Mouse (Mus musculus): ENCODE results near the gene Prkg2. TPM values are rescaled to one million over a fixed set of nuclear protein-coding genes. Genes with fewer than 3 reads are reported as not detected.

Prkg2 gene
- polyA plus RNA-seq, 1 experiment = 11.3 TPM

GRCm38 (mm10) chr5:98951566-98951965, 85.6 kb downstream of the Prkg2 start:
- no peak for TF ChIP-seq CTCF (IDR thresholded peaks at IDR 0.05; ENCODE audit: borderline replicate concordance, insufficient read depth, low read length)
- no peak for TF ChIP-seq POLR2A (IDR thresholded peaks at IDR 0.05; ENCODE audit: low read depth, low read length)
- Histone ChIP-seq H3K27ac (ENCODE audit: insufficient read depth, low read length) (peak overlapping the region; percentile 78), H3K4me3 (ENCODE audit: insufficient read depth, low read length) (no peak overlapping the region), H3K4me1 (ENCODE audit: control insufficient read depth, insufficient read depth, low read length) (peaks cover 5% of the 10 kb centered on the region)

GRCm38 (mm10) chr5:98950495-98951092, 86.6 kb downstream of the Prkg2 start:
- no peak overlapping the region for H3K4me3 ChIP-seq (ENCODE audit: insufficient read depth, low read length)
- peak overlapping the region; percentile 78 for H3K27ac ChIP-seq (ENCODE audit: insufficient read depth, low read length)
- TF ChIP-seq POLR2A (IDR thresholded peaks at IDR 0.05; ENCODE audit: low read depth, low read length) (no peak), CTCF (IDR thresholded peaks at IDR 0.05; ENCODE audit: borderline replicate concordance, insufficient read depth, low read length) (no peak)
- H3K4me1 ChIP-seq (ENCODE audit: control insufficient read depth, insufficient read depth, low read length) = peaks cover 5% of the 10 kb centered on the region

- Histone ChIP-seq H3K4me3 (ENCODE audit: insufficient read depth, low read length) (no peak overlapping the region), H3K27ac (ENCODE audit: insufficient read depth, low read length) (peak overlapping the region; percentile 70), H3K4me1 (ENCODE audit: control insufficient read depth, insufficient read depth, low read length) (peaks cover 5% of the 10 kb centered on the region)
- TF ChIP-seq POLR2A (IDR thresholded peaks at IDR 0.05; ENCODE audit: low read depth, low read length) (no peak), CTCF (IDR thresholded peaks at IDR 0.05; ENCODE audit: borderline replicate concordance, insufficient read depth, low read length) (no peak)
Measured at GRCm38 (mm10) chr5:98949784-98950183, 87.4 kb downstream of the Prkg2 start.

- Histone ChIP-seq H3K4me1 (ENCODE audit: control insufficient read depth, insufficient read depth, low read length) (peaks cover 7% of the 10 kb centered on the region), H3K27ac (ENCODE audit: insufficient read depth, low read length) (peak overlapping the region; percentile 70), H3K4me3 (ENCODE audit: insufficient read depth, low read length) (no peak overlapping the region)
- TF ChIP-seq POLR2A (IDR thresholded peaks at IDR 0.05; ENCODE audit: low read depth, low read length) (no peak), CTCF (IDR thresholded peaks at IDR 0.05; ENCODE audit: borderline replicate concordance, insufficient read depth, low read length) (no peak)
Measured at GRCm38 (mm10) chr5:98946656-98947055, 90.5 kb downstream of the Prkg2 start.

DNA sequence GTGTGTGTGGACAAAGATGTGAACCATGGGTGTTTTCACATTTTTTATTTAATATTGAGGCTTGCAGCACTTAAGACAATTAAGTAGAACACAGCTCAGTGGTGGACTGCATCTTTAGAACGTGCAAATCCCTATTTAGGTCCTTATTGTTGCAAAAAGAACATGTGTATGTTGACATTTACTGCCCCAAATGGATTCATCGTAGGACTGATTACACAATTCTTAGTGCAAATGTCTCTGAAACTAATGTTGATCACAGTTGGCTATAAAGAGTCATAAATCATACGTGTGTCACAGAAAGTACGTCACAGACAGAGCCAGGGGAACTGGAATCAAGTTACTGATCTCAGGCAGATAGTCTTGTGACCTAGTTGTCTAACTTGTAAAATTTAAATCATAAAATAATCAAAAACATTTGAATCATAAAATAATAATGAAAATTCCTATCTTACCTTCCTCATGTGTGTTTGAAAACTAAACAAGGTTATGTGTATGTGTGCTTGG, 91.0 kb downstream of the Prkg2 start:
- no peak overlapping the region for H3K4me3 ChIP-seq (ENCODE audit: insufficient read depth, low read length)
- H3K4me1 ChIP-seq (ENCODE audit: control insufficient read depth, insufficient read depth, low read length) = peaks cover 7% of the 10 kb centered on the region
- peak overlapping the region; percentile 32 for H3K27ac ChIP-seq (ENCODE audit: insufficient read depth, low read length)
- TF ChIP-seq POLR2A (IDR thresholded peaks at IDR 0.05; ENCODE audit: low read depth, low read length) (no peak), CTCF (IDR thresholded peaks at IDR 0.05; ENCODE audit: borderline replicate concordance, insufficient read depth, low read length) (no peak)

- Histone ChIP-seq H3K27ac (ENCODE audit: insufficient read depth, low read length) (peak overlapping the region; percentile 85), H3K4me3 (ENCODE audit: insufficient read depth, low read length) (no peak overlapping the region), H3K4me1 (ENCODE audit: control insufficient read depth, insufficient read depth, low read length) (peaks cover 10% of the 10 kb centered on the region)
- TF ChIP-seq POLR2A (IDR thresholded peaks at IDR 0.05; ENCODE audit: low read depth, low read length) (no peak), CTCF (IDR thresholded peaks at IDR 0.05; ENCODE audit: borderline replicate concordance, insufficient read depth, low read length) (no peak)
Measured at GRCm38 (mm10) chr5:98943776-98944175, 93.4 kb downstream of the Prkg2 start.

DNA sequence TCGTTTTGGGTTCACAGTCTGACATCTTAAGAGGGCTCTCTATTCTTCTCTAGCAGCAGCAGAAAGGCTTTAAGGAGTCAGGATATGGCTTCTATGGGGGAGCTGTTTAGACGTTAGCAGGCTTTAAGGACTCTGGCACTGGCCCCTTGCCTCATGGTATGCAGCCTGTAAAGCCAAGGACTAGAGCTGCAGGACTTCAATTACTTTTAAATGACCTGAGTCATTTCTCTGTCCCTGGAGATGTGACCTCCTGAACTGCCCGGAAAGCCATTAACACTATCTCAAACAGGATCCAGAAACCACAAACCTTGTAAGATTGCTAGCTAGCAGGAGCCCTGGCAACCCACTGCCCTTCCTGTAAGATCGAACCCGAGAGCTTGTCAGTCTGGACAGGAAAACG, 96.4 kb downstream of the Prkg2 start:
- peak overlapping the region; percentile 58; the same call in 1 of the 2 replicates for H3K27ac ChIP-seq (ENCODE audit: insufficient read depth, low read length)
- no peak overlapping the region for H3K4me3 ChIP-seq (ENCODE audit: insufficient read depth, low read length)
- H3K4me1 ChIP-seq (ENCODE audit: control insufficient read depth, insufficient read depth, low read length) = peaks cover 13% of the 10 kb centered on the region
- TF ChIP-seq POLR2A (IDR thresholded peaks at IDR 0.05; ENCODE audit: low read depth, low read length) = no peak

GRCm38 (mm10) chr5:98939631-98940208, 97.4 kb downstream of the Prkg2 start:
- Histone ChIP-seq H3K4me1 (ENCODE audit: control insufficient read depth, insufficient read depth, low read length) (peaks cover 15% of the 10 kb centered on the region), H3K27ac (ENCODE audit: insufficient read depth, low read length) (no peak overlapping the region), H3K4me3 (ENCODE audit: insufficient read depth, low read length) (no peak overlapping the region)
- no peak for TF ChIP-seq POLR2A (IDR thresholded peaks at IDR 0.05; ENCODE audit: low read depth, low read length)
- TF ChIP-seq CTCF (IDR thresholded peaks at IDR 0.05; ENCODE audit: borderline replicate concordance, insufficient read depth, low read length) = no peak

- TF ChIP-seq POLR2A (IDR thresholded peaks at IDR 0.05; ENCODE audit: low read depth, low read length) (no peak), CTCF (IDR thresholded peaks at IDR 0.05; ENCODE audit: borderline replicate concordance, insufficient read depth, low read length) (no peak)
- H3K27ac ChIP-seq (ENCODE audit: insufficient read depth, low read length) = no peak overlapping the region
Measured at GRCm38 (mm10) chr5:98939116-98939515, 98.0 kb downstream of the Prkg2 start.

GRCm38 (mm10) chr5:98937879-98938278, 99.3 kb downstream of the Prkg2 start:
- no peak overlapping the region for H3K27ac ChIP-seq (ENCODE audit: insufficient read depth, low read length)
- H3K4me3 ChIP-seq (ENCODE audit: insufficient read depth, low read length) = no peak overlapping the region
- TF ChIP-seq CTCF (IDR thresholded peaks at IDR 0.05; ENCODE audit: borderline replicate concordance, insufficient read depth, low read length) = no peak
- no peak for TF ChIP-seq POLR2A (IDR thresholded peaks at IDR 0.05; ENCODE audit: low read depth, low read length)
- H3K4me1 ChIP-seq (ENCODE audit: control insufficient read depth, insufficient read depth, low read length) = peaks cover 13% of the 10 kb centered on the region

More at GRCm38 (mm10) chr5:98939116-98939515, 98.0 kb downstream of the Prkg2 start:
- H3K4me3 ChIP-seq (ENCODE audit: insufficient read depth, low read length) = no peak overlapping the region
- H3K4me1 ChIP-seq (ENCODE audit: control insufficient read depth, insufficient read depth, low read length) = peaks cover 15% of the 10 kb centered on the region

Data from embryonic fibroblast, embryonic 13.5 days (primary cell).